30 mouse cellular contexts compared by ENCODE assay signal in genomic region chrX:7966161-7966560, GRCm38 (mm10). TPM values are rescaled to one million over a fixed set of nuclear protein-coding genes. Genes with fewer than 3 reads are reported as not detected.
DNase-seq lines count a peak whose midpoint lies in the region; ATAC-seq and TF ChIP-seq lines count a peak whose summit lies in the region.
"Had no signal": no experiment of that assay in that cellular context is flagged by ENCODE, and none has a peak within 500 bp of the region (broad histone marks: within the 10 kb centered on the region; RNA-seq: fewer than 3 reads in every experiment).

No protein-coding gene starts in this region.

- no peak overlapping the region for H3K27ac ChIP-seq in heart, embryonic 12.5 days (ENCODE audit: poor library complexity, severe bottlenecking)
- H3K27ac ChIP-seq in stomach, embryonic 15.5 days, result no peak overlapping the region
- no peak overlapping the region for H3K27ac ChIP-seq in stomach, postnatal 0 days (replicated peaks)
- H3K27ac ChIP-seq in liver, embryonic 12.5 days, result peak overlapping the region; percentile 93
- H3K27ac ChIP-seq: embryonic facial prominence, embryonic 10.5 days; hindbrain, embryonic 12.5 days; limb, embryonic 12.5 days had no signal

- WGBS in heart, embryonic 12.5 days, result 27% methylated on average over 4 of the region's 4 CpGs
- WGBS in stomach, embryonic 15.5 days, result 48% methylated on average over 4 of the region's 4 CpGs
- 55% methylated on average over 4 of the region's 4 CpGs for WGBS in stomach, postnatal 0 days
- WGBS in liver, embryonic 12.5 days (ENCODE audit: insufficient replicate concordance), result 19% methylated on average over 4 of the region's 4 CpGs

- H3K36me3 ChIP-seq in heart, embryonic 12.5 days, result no peaks in the 10 kb centered on the region
- no peaks in the 10 kb centered on the region for H3K36me3 ChIP-seq in stomach, embryonic 15.5 days
- H3K36me3 ChIP-seq in stomach, postnatal 0 days (ENCODE audit: control insufficient read depth, insufficient read depth, low read length), result no peaks in the 10 kb centered on the region
- peaks cover 30% of the 10 kb centered on the region for H3K36me3 ChIP-seq in liver, embryonic 12.5 days
- H3K36me3 ChIP-seq: embryonic facial prominence, embryonic 10.5 days; hindbrain, embryonic 12.5 days; limb, embryonic 12.5 days had no signal

- ATAC-seq in heart, embryonic 12.5 days (ENCODE audit: insufficient number of reproducible peaks, low FRiP score), result no peak
- peak; percentile 45; the same call in 1 of the 2 replicates for ATAC-seq in stomach, embryonic 15.5 days (ENCODE audit: insufficient read depth, low FRiP score, low read depth)
- ATAC-seq in stomach, postnatal 0 days (ENCODE audit: low FRiP score, low TSS enrichment), result no peak
- peak; percentile 40 for ATAC-seq in liver, embryonic 12.5 days
- ATAC-seq: forebrain, postnatal 0 days; intestine, postnatal 0 days had no signal

- H3K9me3 ChIP-seq in heart, embryonic 12.5 days (replicated peaks), result no peaks in the 10 kb centered on the region
- H3K9me3 ChIP-seq in stomach, embryonic 15.5 days, result no peaks in the 10 kb centered on the region
- no peaks in the 10 kb centered on the region for H3K9me3 ChIP-seq in stomach, postnatal 0 days (ENCODE audit: control insufficient read depth, low read length)
- H3K9me3 ChIP-seq in liver, embryonic 12.5 days (replicated peaks), result no peaks in the 10 kb centered on the region
- H3K9me3 ChIP-seq: hindbrain, embryonic 12.5 days; limb, embryonic 12.5 days had no signal

- H3K9ac ChIP-seq in heart, embryonic 12.5 days, result no peak overlapping the region
- no peak overlapping the region for H3K9ac ChIP-seq in stomach, embryonic 15.5 days
- H3K9ac ChIP-seq in stomach, postnatal 0 days (ENCODE audit: low read length), result no peak overlapping the region
- H3K9ac ChIP-seq in liver, embryonic 12.5 days, result peak overlapping the region; percentile 82
- H3K9ac ChIP-seq: forebrain, postnatal 0 days; hindbrain, embryonic 12.5 days; limb, embryonic 12.5 days had no signal

- no peaks in the 10 kb centered on the region for H3K4me1 ChIP-seq in heart, embryonic 12.5 days (replicated peaks)
- no peaks in the 10 kb centered on the region for H3K4me1 ChIP-seq in stomach, embryonic 15.5 days
- H3K4me1 ChIP-seq in stomach, postnatal 0 days (replicated peaks; ENCODE audit: control insufficient read depth, insufficient read depth), result no peaks in the 10 kb centered on the region
- H3K4me1 ChIP-seq in liver, embryonic 12.5 days, result peaks cover 48% of the 10 kb centered on the region
- H3K4me1 ChIP-seq: embryonic facial prominence, embryonic 10.5 days; hindbrain, embryonic 12.5 days; limb, embryonic 12.5 days had no signal

- H3K27me3 ChIP-seq in heart, embryonic 12.5 days (replicated peaks), result no peaks in the 10 kb centered on the region
- H3K27me3 ChIP-seq in stomach, embryonic 15.5 days (replicated peaks), result no peaks in the 10 kb centered on the region
- H3K27me3 ChIP-seq in stomach, postnatal 0 days (ENCODE audit: control insufficient read depth, insufficient read depth, low read length), result no peaks in the 10 kb centered on the region
- no peaks in the 10 kb centered on the region for H3K27me3 ChIP-seq in liver, embryonic 12.5 days (replicated peaks)
- H3K27me3 ChIP-seq: CH12.LX; hindbrain, embryonic 12.5 days; limb, embryonic 12.5 days had no signal

- DNase-seq in heart, postnatal 14 days, result no peak
- no peak for DNase-seq in stomach, postnatal 0 days (ENCODE audit: low spot score)
- no peak for DNase-seq in adrenal gland, adult 2 months
- no peak for DNase-seq in cerebellum, adult 11-12 months
- DNase-seq: adrenal gland, postnatal 25 days; cerebellum, adult 11 months; cerebellum, postnatal 10 days; forebrain, postnatal 0 days; gastrocnemius, postnatal 25 days; kidney, postnatal 4 days; lung, adult 2 months; lung, postnatal 36 days; right cerebral cortex, adult 18-20 months; right cerebral cortex, postnatal 4 days had no signal

- no peak for TF ChIP-seq CTCF in stomach, postnatal 0 days (IDR thresholded peaks at IDR 0.05; ENCODE audit: low read depth)

- H3K4me3 ChIP-seq in heart, embryonic 12.5 days, result 0 out of 2 replicates have a peak overlapping the region, but pooled peaks have one; percentile 17
- H3K4me3 ChIP-seq in stomach, embryonic 15.5 days (replicated peaks), result no peak overlapping the region
- no peak overlapping the region for H3K4me3 ChIP-seq in stomach, postnatal 0 days (ENCODE audit: low read depth, low read length)
- peak overlapping the region; percentile 73 for H3K4me3 ChIP-seq in liver, embryonic 12.5 days
- H3K4me3 ChIP-seq: embryonic facial prominence, embryonic 10.5 days; hindbrain, embryonic 12.5 days; limb, embryonic 12.5 days had no signal

- no peak overlapping the region for H3K4me2 ChIP-seq in heart, embryonic 12.5 days
- H3K4me2 ChIP-seq in stomach, embryonic 15.5 days, result no peak overlapping the region
- no peak overlapping the region for H3K4me2 ChIP-seq in stomach, postnatal 0 days (replicated peaks; ENCODE audit: low read depth)
- H3K4me2 ChIP-seq in liver, embryonic 12.5 days, result peak overlapping the region; percentile 72
- H3K4me2 ChIP-seq: hindbrain, embryonic 12.5 days; limb, embryonic 12.5 days had no signal

- TF ChIP-seq EP300 in stomach, postnatal 0 days (optimal IDR thresholded peaks at IDR 0.05), result no peak

- intact Hi-C loops in heart, postnatal 14 days (cut with DNase I), result no loop called here

RNA-seq across cellular contexts. Expression of gene Gata1, which starts 11.7 kb away (rescaled TPM):
- polyA plus RNA-seq in heart, embryonic 12.5 days (2016; fragmentation: Nextera tagmentation; extraction: Ambion mirVana), result 4.4 and 6.4 TPM in 2 replicates
- not detected for total RNA-seq in heart, postnatal 14 days (2021)
- polyA plus RNA-seq in stomach, embryonic 15.5 days (2015; fragmentation: Nextera tagmentation; extraction: Ambion mirVana), result 4.2 and 9.7 TPM in 2 replicates
- polyA plus RNA-seq in stomach, postnatal 0 days (2015; fragmentation: Nextera tagmentation; extraction: Ambion mirVana), result 0.07 and 0.28 TPM in 2 replicates
- polyA plus RNA-seq in liver, embryonic 12.5 days (2016; fragmentation: Nextera tagmentation; extraction: Ambion mirVana), result 148 and 156 TPM in 2 replicates
- under 1 TPM in 1 of 2 experiments, not detected in 1; 0.48 TPM for total RNA-seq in adrenal gland, adult 2 months (2021)
- 0.12 and 1.7 TPM in 2 replicates for polyA plus RNA-seq in adrenal gland, adult 2 months (2012; rRNA removed)
- total RNA-seq: adrenal gland, postnatal 25 days; forebrain, postnatal 0 days; gastrocnemius, postnatal 25 days; left cerebral cortex, postnatal 14 days; midbrain, postnatal 0 days had no signal
- polyA plus RNA-seq: cortical plate, adult 2 months; forebrain, postnatal 0 days; intestine, postnatal 0 days; midbrain, postnatal 0 days; neural tube, embryonic 14.5 days had no signal

RNA-seq across cellular contexts. Expression of gene Hdac6, which starts 18.5 kb away (rescaled TPM):
- 30.9 and 32.9 TPM in 2 replicates for polyA plus RNA-seq in heart, embryonic 12.5 days (2016; fragmentation: Nextera tagmentation; extraction: Ambion mirVana)
- 10 to 100 TPM; 13.0 to 14.7 TPM for total RNA-seq in heart, postnatal 14 days (2021)
- polyA plus RNA-seq in stomach, embryonic 15.5 days (2015; fragmentation: Nextera tagmentation; extraction: Ambion mirVana), result 19.9 and 22.4 TPM in 2 replicates
- polyA plus RNA-seq in stomach, postnatal 0 days (2015; fragmentation: Nextera tagmentation; extraction: Ambion mirVana), result 6.2 and 6.7 TPM in 2 replicates
- polyA plus RNA-seq in liver, embryonic 12.5 days (2016; fragmentation: Nextera tagmentation; extraction: Ambion mirVana), result 15.4 and 15.8 TPM in 2 replicates
- total RNA-seq in adrenal gland, adult 2 months (2021), result 10 to 100 TPM; 13.3 to 16.1 TPM
- polyA plus RNA-seq in adrenal gland, adult 2 months (2012; rRNA removed), result 23.2 and 25.2 TPM in 2 replicates

RNA-seq across cellular contexts. Expression of gene Eras, which starts 37.8 kb away (rescaled TPM):
- polyA plus RNA-seq in heart, embryonic 12.5 days (2016; fragmentation: Nextera tagmentation; extraction: Ambion mirVana), result not detected in 2 replicates
- not detected for total RNA-seq in heart, postnatal 14 days (2021)
- not detected in 2 replicates for polyA plus RNA-seq in stomach, embryonic 15.5 days (2015; fragmentation: Nextera tagmentation; extraction: Ambion mirVana)
- polyA plus RNA-seq in stomach, postnatal 0 days (2015; fragmentation: Nextera tagmentation; extraction: Ambion mirVana), result not detected in 2 replicates
- 0.17 TPM in 1 of 2 replicates, not detected in the other for polyA plus RNA-seq in liver, embryonic 12.5 days (2016; fragmentation: Nextera tagmentation; extraction: Ambion mirVana)
- total RNA-seq in adrenal gland, adult 2 months (2021), result not detected
- polyA plus RNA-seq in adrenal gland, adult 2 months (2012; rRNA removed), result not detected in 2 replicates
- total RNA-seq: adrenal gland, postnatal 25 days; CH12.LX; forebrain, postnatal 0 days; gastrocnemius, postnatal 25 days; heart, adult 8-10 months; heart, postnatal 25 days; left cerebral cortex, postnatal 14 days; midbrain, postnatal 0 days had no signal
- polyA plus RNA-seq: cortical plate, adult 2 months; embryonic facial prominence, embryonic 10.5 days; forebrain, embryonic 11.5 days; forebrain, postnatal 0 days; hindbrain, embryonic 12.5 days; intestine, postnatal 0 days; kidney, embryonic 14.5 days; limb, embryonic 12.5 days; lung, adult 2 months; midbrain, postnatal 0 days; neural tube, embryonic 14.5 days had no signal

RNA-seq across cellular contexts. Expression of gene Pcsk1n, which starts 46.5 kb away (rescaled TPM):
- polyA plus RNA-seq in heart, embryonic 12.5 days (2016; fragmentation: Nextera tagmentation; extraction: Ambion mirVana), result 0.39 and 0.40 TPM in 2 replicates
- total RNA-seq in heart, postnatal 14 days (2021), result not detected
- polyA plus RNA-seq in stomach, embryonic 15.5 days (2015; fragmentation: Nextera tagmentation; extraction: Ambion mirVana), result 13.0 and 13.2 TPM in 2 replicates
- 12.0 and 12.2 TPM in 2 replicates for polyA plus RNA-seq in stomach, postnatal 0 days (2015; fragmentation: Nextera tagmentation; extraction: Ambion mirVana)
- polyA plus RNA-seq in liver, embryonic 12.5 days (2016; fragmentation: Nextera tagmentation; extraction: Ambion mirVana), result 0.26 and 0.33 TPM in 2 replicates
- total RNA-seq in adrenal gland, adult 2 months (2021), result 10 to 100 TPM; 34.7 to 59.2 TPM
- 223 and 268 TPM in 2 replicates for polyA plus RNA-seq in adrenal gland, adult 2 months (2012; rRNA removed)
- total RNA-seq: CH12.LX; gastrocnemius, postnatal 25 days had no signal

RNA-seq across cellular contexts. Expression of gene Glod5, which starts 52.1 kb away (rescaled TPM):
- 0.30 TPM in 1 of 2 replicates, not detected in the other for polyA plus RNA-seq in heart, embryonic 12.5 days (2016; fragmentation: Nextera tagmentation; extraction: Ambion mirVana)
- not detected for total RNA-seq in heart, postnatal 14 days (2021)
- polyA plus RNA-seq in stomach, embryonic 15.5 days (2015; fragmentation: Nextera tagmentation; extraction: Ambion mirVana), result 1.2 and 1.3 TPM in 2 replicates
- polyA plus RNA-seq in stomach, postnatal 0 days (2015; fragmentation: Nextera tagmentation; extraction: Ambion mirVana), result 6.0 and 7.5 TPM in 2 replicates
- 0.25 TPM in 1 of 2 replicates, not detected in the other for polyA plus RNA-seq in liver, embryonic 12.5 days (2016; fragmentation: Nextera tagmentation; extraction: Ambion mirVana)
- not detected for total RNA-seq in adrenal gland, adult 2 months (2021)
- not detected in 2 replicates for polyA plus RNA-seq in adrenal gland, adult 2 months (2012; rRNA removed)
- total RNA-seq: adrenal gland, postnatal 25 days; CH12.LX; gastrocnemius, postnatal 25 days; heart, adult 8-10 months; heart, postnatal 25 days had no signal
- polyA plus RNA-seq: embryonic facial prominence, embryonic 10.5 days; forebrain, embryonic 11.5 days; hindbrain, embryonic 12.5 days; kidney, embryonic 14.5 days; limb, embryonic 12.5 days; lung, adult 2 months had no signal

Comparison
In these comparisons a context has a peak if more than half of its experiments do, and no peak if none do; other contexts are left out.
1. ATAC-seq: peak in stomach, embryonic 15.5 days (single experiment) and liver, embryonic 12.5 days (single experiment); none in heart, embryonic 12.5 days (single experiment) and stomach, postnatal 0 days (single experiment).
2. H3K4me3 ChIP-seq: peak in heart, embryonic 12.5 days (single experiment) and liver, embryonic 12.5 days (single experiment); none in stomach, embryonic 15.5 days (single experiment) and stomach, postnatal 0 days (single experiment).
3. RNA of gene Gata1, which starts 11.7 kb away (polyA plus RNA-seq): 148 to 156 TPM in liver, embryonic 12.5 days; 4.2 to 9.7 TPM in stomach, embryonic 15.5 days, 4.4 to 6.4 TPM in heart, embryonic 12.5 days, 0.12 to 1.7 TPM in adrenal gland, adult 2 months and 0.07 to 0.28 TPM in stomach, postnatal 0 days; every median in the first group is over 10 times any median in the second.